Mouse (Mus musculus) hindbrain, embryonic 12.5 days (tissue): ENCODE results near the gene Srek1. TPM values are rescaled to one million over a fixed set of nuclear protein-coding genes. Genes with fewer than 3 reads are reported as not detected.

ENCODE experiments used
- ATAC-seq: fragments of 200-750 bp; cut with Nextera tagmentation; 2 replicates; pipeline ENCODE4 v1.8.0; 2017; ENCODE audit warnings: moderate TSS enrichment; ENCODE audit not compliant: low FRiP score
- H3K27ac ChIP-seq: fragments of 300-500 bp; sonication (generic); 2 replicates; pipeline ENCODE4 v1.5.1; 2016; ENCODE audit warnings: mild to moderate bottlenecking
- H3K27me3 ChIP-seq: fragments of 300-500 bp; sonication (generic); 2 replicates; pipeline ENCODE4 v1.6.1; 2016; ENCODE audit warnings: mild to moderate bottlenecking
- H3K36me3 ChIP-seq: fragments of 300-500 bp; sonication (generic); 2 replicates; pipeline ENCODE4 v1.6.1; 2016; ENCODE audit warnings: mild to moderate bottlenecking
- H3K4me1 ChIP-seq: fragments of 300-500 bp; sonication (generic); 2 replicates; pipeline ENCODE4 v1.6.1; 2016
- H3K4me2 ChIP-seq: fragments of 300-500 bp; sonication (generic); replicated peaks from 2 replicates; pipeline ENCODE4 v1.6.1; 2016; ENCODE audit warnings: mild to moderate bottlenecking
- H3K4me3 ChIP-seq: fragments of 300-500 bp; sonication (generic); 2 replicates; pipeline ENCODE4 v1.5.1; 2016; ENCODE audit warnings: mild to moderate bottlenecking
- H3K9ac ChIP-seq: fragments of 300-500 bp; sonication (generic); 2 replicates; pipeline ENCODE4 v1.6.1; 2016; ENCODE audit warnings: mild to moderate bottlenecking, moderate library complexity
- H3K9me3 ChIP-seq: fragments of 300-500 bp; sonication (generic); replicated peaks from 2 replicates; pipeline ENCODE4 v1.6.1; 2016; ENCODE audit warnings: mild to moderate bottlenecking
- WGBS: fragments of 180-500 bp; shearing (Covaris S2); methylation state at CpG from one replicate; pipeline ENCODE4 v1.1.7; 2016; 5-methylcytosine and 5-hydroxymethylcytosine counted together
- polyA plus RNA-seq: library from polyadenylated mRNA; unstranded; fragments of >200 nt; fragmentation: Nextera tagmentation; extraction: Ambion mirVana; gene quantifications from 2 replicates; pipeline ENCODE4 v1.2.1, GENCODE M21; 2016

Gene Srek1
- polyA plus RNA-seq, 1 experiment from 2014 or later, result 108 TPM

DNA sequence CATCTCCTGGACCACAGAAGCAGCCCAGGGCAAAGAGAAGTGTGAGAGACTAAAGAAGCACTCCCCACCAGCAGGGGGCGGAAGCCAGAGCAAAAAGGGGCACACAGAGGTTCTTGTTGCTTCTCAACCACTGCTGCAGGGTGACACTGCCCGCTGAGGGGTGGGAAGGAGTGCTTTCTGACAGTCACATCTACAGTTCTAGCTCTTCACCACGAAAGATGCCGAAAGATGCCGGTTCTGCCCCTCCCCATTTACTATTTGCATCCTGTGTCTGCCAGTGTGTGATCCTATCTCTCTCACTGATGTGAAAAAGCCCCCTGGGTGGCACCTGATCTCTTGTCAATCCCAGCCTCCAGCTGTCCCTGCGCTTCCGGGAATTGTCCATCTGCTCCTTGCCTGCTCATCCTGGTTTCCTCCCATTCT lies 64.0 kb downstream of the Srek1 start:
- Histone ChIP-seq H3K9me3 (no peaks in the 10 kb centered on the region), H3K4me3 (no peak overlapping the region), H3K36me3 (no peaks in the 10 kb centered on the region), H3K27ac (no peak overlapping the region), H3K4me1 (peaks cover 8% of the 10 kb centered on the region; the same call in 1 of the 2 replicates), H3K9ac (no peak overlapping the region), H3K4me2 (no peak overlapping the region), H3K27me3 (no peaks in the 10 kb centered on the region)
- ATAC-seq, result no peak
- 50% methylated on average over 7 of the region's 7 CpGs for WGBS

DNA sequence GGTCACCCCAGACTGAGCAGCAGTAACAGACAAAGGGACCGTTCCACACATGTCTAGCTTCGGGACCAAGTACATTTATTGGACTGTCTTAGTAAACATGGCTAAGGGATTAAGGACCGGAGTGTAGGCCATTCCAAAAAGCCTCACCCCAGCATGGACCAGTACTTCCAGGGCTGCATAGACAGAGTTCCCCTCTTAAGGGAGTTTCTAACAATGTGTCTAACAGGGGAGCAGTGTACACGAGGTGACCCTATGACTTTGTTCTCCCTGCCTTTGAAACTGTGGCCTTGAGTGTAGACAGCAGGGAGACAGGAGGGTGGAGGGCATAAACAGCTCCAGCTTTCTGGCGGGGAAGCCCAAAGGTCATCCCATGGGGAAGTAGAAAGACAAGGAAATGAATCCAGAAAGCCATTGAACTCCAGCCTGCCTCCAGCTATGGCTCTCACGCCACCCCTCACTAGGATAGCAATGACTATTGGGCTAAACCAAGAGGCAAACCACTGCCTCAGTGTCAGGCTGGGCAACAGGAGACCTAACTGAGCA lies 68.9 kb downstream of the Srek1 start:
- 79% methylated on average over 6 of the region's 6 CpGs for WGBS
- H3K27ac ChIP-seq, result no peak overlapping the region
- ATAC-seq, result no peak

DNA sequence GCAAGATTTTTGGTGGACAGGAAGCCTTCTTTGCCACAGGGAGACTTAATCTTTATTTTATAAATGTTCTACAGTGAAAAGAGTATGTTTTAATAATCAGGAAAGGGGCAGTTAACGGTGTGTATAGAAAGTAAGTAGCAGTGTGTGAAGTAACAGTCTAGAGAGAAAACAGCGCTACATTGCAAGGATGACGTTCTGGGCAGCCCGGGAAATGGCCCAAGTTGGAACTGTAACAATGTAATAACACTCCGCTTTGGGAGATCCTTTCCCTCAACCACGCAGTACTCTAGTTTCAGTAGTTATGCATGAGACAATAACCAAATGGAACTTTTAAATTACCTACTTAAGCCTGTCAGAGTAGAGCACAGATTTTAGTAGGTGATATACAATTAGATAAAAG lies 70.6 kb downstream of the Srek1 start:
- no peak overlapping the region for H3K27ac ChIP-seq
- no peak overlapping the region for H3K9ac ChIP-seq
- H3K4me1 ChIP-seq, result no peaks in the 10 kb centered on the region
- H3K4me3 ChIP-seq, result no peak overlapping the region
- H3K36me3 ChIP-seq, result no peaks in the 10 kb centered on the region
- no peaks in the 10 kb centered on the region for H3K27me3 ChIP-seq
- H3K4me2 ChIP-seq, result no peak overlapping the region
- 70% methylated on average over 6 of the region's 6 CpGs for WGBS
- ATAC-seq, result no peak
- no peaks in the 10 kb centered on the region for H3K9me3 ChIP-seq

More for the DNA sequence above, 68.9 kb downstream of the Srek1 start:
- H3K4me2 ChIP-seq, result no peak overlapping the region
- H3K4me1 ChIP-seq, result peaks cover 2% of the 10 kb centered on the region; the same call in 1 of the 2 replicates
- no peaks in the 10 kb centered on the region for H3K9me3 ChIP-seq
- no peak overlapping the region for H3K4me3 ChIP-seq
- no peaks in the 10 kb centered on the region for H3K36me3 ChIP-seq
- no peak overlapping the region for H3K9ac ChIP-seq
- no peaks in the 10 kb centered on the region for H3K27me3 ChIP-seq

DNA sequence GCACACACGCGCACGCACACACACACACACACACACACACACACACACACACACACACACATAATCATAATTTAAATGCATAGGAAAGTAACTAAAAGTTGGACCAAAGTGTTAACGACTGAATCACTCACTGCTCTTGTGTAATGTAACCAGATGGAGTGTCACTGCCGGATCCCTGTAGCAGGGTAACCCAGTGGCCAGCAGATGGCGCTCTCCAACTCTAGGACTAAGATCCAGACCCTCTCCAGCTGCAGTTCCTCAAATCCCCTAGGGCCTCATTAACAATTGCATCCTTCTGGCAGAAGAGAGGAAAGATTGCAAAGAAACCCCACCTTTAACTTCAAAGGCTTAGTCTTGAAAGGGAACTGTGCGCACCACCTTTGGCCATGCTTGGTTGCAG lies 71.0 kb downstream of the Srek1 start:
- peak; percentile 87 for ATAC-seq
- Histone ChIP-seq H3K9ac (no peak overlapping the region), H3K4me1 (no peaks in the 10 kb centered on the region), H3K36me3 (no peaks in the 10 kb centered on the region), H3K4me2 (no peak overlapping the region), H3K9me3 (no peaks in the 10 kb centered on the region), H3K4me3 (no peak overlapping the region), H3K27me3 (no peaks in the 10 kb centered on the region), H3K27ac (no peak overlapping the region)
- WGBS, result 35% methylated on average over 7 of the region's 7 CpGs

DNA sequence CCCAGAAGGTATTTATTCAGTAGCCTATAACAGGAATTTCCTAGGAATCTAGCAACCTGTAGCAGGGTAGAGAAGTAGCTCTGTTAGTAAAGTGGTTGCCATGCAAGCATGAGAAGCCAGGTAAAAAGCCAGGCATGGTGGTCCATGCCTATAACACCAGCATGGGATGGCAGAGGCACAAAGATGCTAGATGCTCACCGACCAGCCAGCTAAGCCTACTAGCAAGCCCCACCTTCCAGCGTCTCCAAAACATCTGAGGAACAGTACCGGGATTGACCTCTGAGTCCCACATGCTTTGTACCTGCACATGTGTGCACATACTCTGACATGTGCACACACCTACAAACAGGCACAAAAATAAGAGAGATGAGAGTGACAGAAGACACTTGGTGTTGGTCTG lies 72.1 kb downstream of the Srek1 start:
- no peaks in the 10 kb centered on the region for H3K27me3 ChIP-seq
- no peak overlapping the region for H3K4me2 ChIP-seq
- no peaks in the 10 kb centered on the region for H3K4me1 ChIP-seq
- H3K4me3 ChIP-seq, result no peak overlapping the region
- no peak for ATAC-seq
- no peaks in the 10 kb centered on the region for H3K9me3 ChIP-seq
- no peaks in the 10 kb centered on the region for H3K36me3 ChIP-seq
- 84% methylated on average over 3 of the region's 3 CpGs for WGBS
- H3K27ac ChIP-seq, result no peak overlapping the region
- no peak overlapping the region for H3K9ac ChIP-seq

DNA sequence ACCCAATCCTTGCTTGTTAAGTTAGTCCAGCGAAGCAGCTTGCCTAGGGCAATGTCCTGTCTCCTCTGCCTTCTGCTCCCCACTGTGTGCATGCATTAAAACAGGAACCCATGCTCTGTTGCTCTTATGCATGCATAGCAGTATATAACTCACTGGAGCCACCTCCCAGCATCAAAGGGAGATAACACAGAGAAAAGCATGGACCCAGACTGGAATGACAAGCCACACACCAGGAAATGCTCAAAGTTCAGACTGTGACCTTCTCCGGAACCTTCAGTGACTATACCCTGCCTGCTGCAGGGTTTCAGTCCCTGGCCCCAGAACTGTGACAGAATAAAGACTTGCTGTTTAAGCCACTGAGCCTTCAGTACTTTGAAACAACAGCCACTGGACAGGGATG lies 73.7 kb downstream of the Srek1 start:
- no peaks in the 10 kb centered on the region for H3K27me3 ChIP-seq
- no peak overlapping the region for H3K9ac ChIP-seq
- 76% methylated on average over 2 of the region's 2 CpGs for WGBS
- no peaks in the 10 kb centered on the region for H3K36me3 ChIP-seq
- no peak overlapping the region for H3K4me3 ChIP-seq
- no peak overlapping the region for H3K4me2 ChIP-seq
- no peaks in the 10 kb centered on the region for H3K9me3 ChIP-seq
- H3K27ac ChIP-seq, result no peak overlapping the region
- H3K4me1 ChIP-seq, result no peaks in the 10 kb centered on the region
- no peak for ATAC-seq

DNA sequence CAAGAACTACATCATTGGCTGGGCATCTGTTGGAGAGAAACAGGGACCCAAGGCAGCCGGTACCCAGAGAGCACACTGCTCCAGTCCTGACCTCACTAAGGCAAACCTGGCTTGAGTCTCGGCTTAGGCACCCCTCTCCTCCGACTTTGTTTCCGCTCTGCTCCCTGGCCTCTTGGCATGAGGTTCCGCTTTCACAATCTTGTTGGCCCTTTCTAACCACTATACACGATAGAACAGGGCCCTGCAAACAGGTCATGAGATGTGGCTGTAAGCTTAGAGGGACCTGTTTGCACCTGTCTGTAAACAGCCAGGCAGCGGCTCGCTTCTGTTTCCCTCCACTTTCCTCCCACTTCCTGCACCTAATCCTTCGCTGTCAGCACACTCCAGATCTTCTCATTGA lies 76.4 kb downstream of the Srek1 start:
- no peaks in the 10 kb centered on the region for H3K27me3 ChIP-seq
- 77% methylated on average over 9 of the region's 9 CpGs for WGBS
- no peak overlapping the region for H3K4me2 ChIP-seq
- H3K4me3 ChIP-seq, result no peak overlapping the region
- no peak overlapping the region for H3K27ac ChIP-seq
- H3K9ac ChIP-seq, result no peak overlapping the region
- no peaks in the 10 kb centered on the region for H3K9me3 ChIP-seq
- H3K4me1 ChIP-seq, result peaks cover 3% of the 10 kb centered on the region; the same call in 1 of the 2 replicates
- H3K36me3 ChIP-seq, result no peaks in the 10 kb centered on the region
- no peak for ATAC-seq

DNA sequence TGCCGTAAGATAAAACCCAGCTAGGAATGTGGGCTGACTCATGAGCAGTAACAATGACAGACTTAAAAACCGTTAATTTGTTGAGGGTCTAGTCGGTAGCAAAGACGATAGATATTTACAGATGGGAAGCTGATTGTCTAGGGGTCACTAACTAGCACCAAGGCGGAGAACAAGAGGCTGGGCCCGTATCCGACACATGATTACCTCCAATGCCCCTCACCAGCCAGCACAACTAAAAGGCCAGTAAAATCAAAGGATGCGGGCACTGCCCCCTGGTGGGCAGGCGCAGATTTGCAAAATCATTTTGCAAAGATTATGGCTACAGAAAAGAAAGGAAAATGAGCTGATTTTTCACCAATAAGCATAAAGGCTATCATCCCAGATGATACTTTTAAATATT lies 78.2 kb downstream of the Srek1 start:
- H3K9me3 ChIP-seq, result no peaks in the 10 kb centered on the region
- ATAC-seq, result no peak; the same call in 1 of the 2 replicates
- 47% methylated on average over 9 of the region's 9 CpGs for WGBS
- H3K9ac ChIP-seq, result no peak overlapping the region
- H3K27ac ChIP-seq, result 0 out of 2 replicates have a peak overlapping the region, but pooled peaks have one; percentile 23
- no peak overlapping the region for H3K4me3 ChIP-seq
- H3K27me3 ChIP-seq, result no peaks in the 10 kb centered on the region
- peaks cover 3% of the 10 kb centered on the region; the same call in 1 of the 2 replicates for H3K4me1 ChIP-seq
- H3K36me3 ChIP-seq, result no peaks in the 10 kb centered on the region
- H3K4me2 ChIP-seq, result no peak overlapping the region

DNA sequence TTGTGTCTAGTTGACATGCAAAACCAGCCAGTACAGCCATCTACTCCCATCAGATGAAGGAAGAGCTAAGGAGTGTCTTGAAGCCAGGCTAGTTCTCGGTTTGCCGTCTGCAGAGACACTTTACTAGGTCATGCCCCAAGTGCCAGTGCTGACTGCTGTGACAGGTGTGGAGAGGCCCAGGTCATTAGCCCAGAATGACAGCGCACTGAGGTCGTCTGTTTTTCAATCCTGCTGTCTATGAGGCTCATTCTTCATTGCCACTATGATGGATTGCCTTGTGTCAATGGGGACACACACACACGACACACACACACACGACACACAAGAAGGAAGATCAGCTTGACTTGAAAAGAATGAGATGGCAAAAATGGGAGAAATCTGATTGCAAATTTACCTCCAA lies 79.0 kb downstream of the Srek1 start:
- H3K4me2 ChIP-seq, result no peak overlapping the region
- H3K27ac ChIP-seq, result 0 out of 2 replicates have a peak overlapping the region, but pooled peaks have one; percentile 23
- H3K36me3 ChIP-seq, result no peaks in the 10 kb centered on the region
- H3K27me3 ChIP-seq, result no peaks in the 10 kb centered on the region
- ATAC-seq, result peak; percentile 64; the same call in 1 of the 2 replicates
- H3K9me3 ChIP-seq, result no peaks in the 10 kb centered on the region
- no peak overlapping the region for H3K4me3 ChIP-seq
- 53% methylated on average over 6 of the region's 6 CpGs for WGBS
- H3K4me1 ChIP-seq, result peaks cover 3% of the 10 kb centered on the region; the same call in 1 of the 2 replicates
- no peak overlapping the region for H3K9ac ChIP-seq

Other genes starting within 250 kb of the Srek1 start
- gene Erbin, start 145.9 kb upstream of the Srek1 start, polyA plus RNA-seq, result 23.6 and 23.7 TPM in 2 replicates